Mouse (Mus musculus) forebrain, embryonic 13.5 days (tissue): ENCODE data around the gene Gm17428. TPM values are rescaled to one million over a fixed set of nuclear protein-coding genes. Genes with fewer than 3 reads are reported as not detected.
"Not testable (repeated sequence)": the region's sequence is repeated elsewhere in the genome, so short reads cannot be mapped to it uniquely, and the experiment has no call there.

ENCODE experiments used
- ATAC-seq: fragments of 200-750 bp; cut with Nextera tagmentation; 2 replicates; pipeline ENCODE4 v1.8.0; 2017
- H3K27ac ChIP-seq: fragments of 300-500 bp; sonication (generic); 2 replicates; pipeline ENCODE4 v1.5.1; 2015; ENCODE audit warnings: inconsistent platforms, mild to moderate bottlenecking, moderate library complexity
- H3K27me3 ChIP-seq: fragments of 300-500 bp; sonication (generic); 2 replicates; pipeline ENCODE4 v1.6.1; 2015; ENCODE audit warnings: mild to moderate bottlenecking, inconsistent platforms
- H3K36me3 ChIP-seq: fragments of 300-500 bp; sonication (generic); 2 replicates; pipeline ENCODE4 v1.6.1; 2015; ENCODE audit warnings: mild to moderate bottlenecking, inconsistent platforms; ENCODE audit not compliant: poor library complexity, severe bottlenecking
- H3K4me1 ChIP-seq: fragments of 300-500 bp; sonication (generic); 2 replicates; pipeline ENCODE4 v1.6.1; 2015; ENCODE audit warnings: inconsistent platforms
- H3K4me2 ChIP-seq: fragments of 300-500 bp; sonication (generic); 2 replicates; pipeline ENCODE4 v1.6.1; 2015; ENCODE audit warnings: inconsistent platforms, mild to moderate bottlenecking, moderate library complexity
- H3K4me3 ChIP-seq: fragments of 300-500 bp; sonication (generic); 2 replicates; pipeline ENCODE4 v1.5.1; 2015; ENCODE audit warnings: mild to moderate bottlenecking, inconsistent platforms
- H3K9ac ChIP-seq: fragments of 300-500 bp; sonication (generic); 2 replicates; pipeline ENCODE4 v1.6.1; 2015; ENCODE audit warnings: mild to moderate bottlenecking, inconsistent platforms
- H3K9me3 ChIP-seq: fragments of 300-500 bp; sonication (generic); replicated peaks from 2 replicates; pipeline ENCODE4 v1.6.1; 2016; ENCODE audit warnings: inconsistent platforms
- WGBS: fragments of 180-500 bp; shearing (Covaris S2); methylation state at CpG from one replicate; pipeline ENCODE4 v1.1.7; 2015; 5-methylcytosine and 5-hydroxymethylcytosine counted together
- polyA plus RNA-seq: library from polyadenylated mRNA; unstranded; fragments of >200 nt; fragmentation: Nextera tagmentation; extraction: Ambion mirVana; gene quantifications from 2 replicates; pipeline ENCODE4 v1.2.1, GENCODE M21; 2015

Gm17428 gene
- polyA plus RNA-seq, 1 experiment from 2014 or later: not detected

DNA sequence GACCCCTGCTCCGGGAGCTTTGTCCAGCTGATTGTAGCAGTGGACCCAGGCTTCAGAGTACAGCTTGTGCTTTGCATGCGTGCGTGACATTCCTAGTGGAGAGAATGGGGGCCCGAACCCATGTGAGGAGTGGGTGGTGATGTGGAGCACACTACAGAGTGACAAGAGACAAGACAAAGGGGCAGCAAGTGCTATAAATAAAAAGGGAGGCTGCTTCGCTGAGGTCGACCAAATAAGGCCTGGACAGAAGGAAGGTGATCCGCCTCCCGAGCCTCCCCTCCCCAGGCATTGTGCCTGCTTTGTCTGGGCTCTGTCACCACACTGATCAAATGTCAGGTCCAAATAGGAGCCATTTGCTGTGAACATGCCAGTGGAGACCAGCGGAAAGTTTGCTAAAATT is 20.1 kb downstream of the Gm17428 start:
- Histone ChIP-seq H3K4me2 (no peak overlapping the region), H3K27me3 (no peaks in the 10 kb centered on the region), H3K9ac (no peak overlapping the region), H3K4me3 (no peak overlapping the region), H3K36me3 (no peaks in the 10 kb centered on the region), H3K9me3 (no peaks in the 10 kb centered on the region), H3K27ac (0 out of 2 replicates have a peak overlapping the region, but pooled peaks have one; percentile 93), H3K4me1 (peaks cover 39% of the 10 kb centered on the region)
- no peak for ATAC-seq
- 44% methylated on average over 9 of the region's 9 CpGs for WGBS

DNA sequence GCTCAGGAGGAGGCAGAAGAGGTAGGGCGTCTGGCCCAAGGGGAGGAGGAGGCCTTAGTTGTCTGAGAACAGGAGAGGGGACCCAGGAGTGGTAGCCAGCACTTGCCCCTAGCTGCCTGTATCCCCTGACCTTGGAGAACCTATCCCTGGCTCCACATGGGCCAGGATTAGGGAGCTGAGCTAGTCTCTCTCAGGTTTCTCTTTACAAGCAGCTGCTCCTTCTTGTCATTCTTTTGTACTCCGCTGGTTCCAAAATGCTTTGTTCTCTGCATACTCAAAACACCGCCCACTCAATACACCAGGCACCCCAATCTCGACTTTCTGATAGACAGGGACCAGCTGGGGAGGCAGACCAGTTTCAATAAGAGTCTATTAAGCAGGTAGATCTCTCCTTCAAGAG is 20.6 kb downstream of the Gm17428 start:
- Histone ChIP-seq H3K9me3 (no peaks in the 10 kb centered on the region), H3K4me2 (no peak overlapping the region), H3K27ac (no peak overlapping the region), H3K4me3 (no peak overlapping the region), H3K27me3 (no peaks in the 10 kb centered on the region), H3K36me3 (no peaks in the 10 kb centered on the region), H3K9ac (no peak overlapping the region), H3K4me1 (peaks cover 40% of the 10 kb centered on the region)
- ATAC-seq: no peak
- 40% methylated on average over 4 of the region's 4 CpGs for WGBS

- H3K4me1 ChIP-seq: peaks cover 53% of the 10 kb centered on the region
- H3K9me3 ChIP-seq: no peaks in the 10 kb centered on the region
- ATAC-seq: no peak
- H3K4me3 ChIP-seq: no peak overlapping the region
- no peak overlapping the region for H3K9ac ChIP-seq
- H3K4me2 ChIP-seq: no peak overlapping the region
- H3K27ac ChIP-seq: no peak overlapping the region
- H3K36me3 ChIP-seq: no peaks in the 10 kb centered on the region
- no peaks in the 10 kb centered on the region for H3K27me3 ChIP-seq
Observed at GRCm38 (mm10) chr14:54998680-54999079, 21.9 kb downstream of the Gm17428 start.

DNA sequence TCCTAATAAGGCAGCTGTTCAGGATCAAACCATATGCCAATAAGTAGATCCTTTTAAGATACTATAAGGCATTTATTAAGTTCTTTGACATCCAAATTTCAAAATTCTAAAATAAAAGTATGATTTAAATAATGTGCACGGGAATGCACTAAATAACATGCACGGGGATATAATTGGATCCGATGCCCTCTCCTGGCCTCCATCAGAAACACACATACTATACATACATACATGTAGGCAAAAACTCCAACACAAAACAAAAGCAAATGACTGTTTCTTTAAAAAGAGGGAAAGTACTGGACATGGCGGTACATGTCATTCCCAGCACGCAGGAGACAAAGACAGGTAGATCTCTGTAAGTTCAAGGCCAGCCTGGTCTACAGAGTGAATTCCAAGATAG is 23.1 kb downstream of the Gm17428 start:
- WGBS: 80% methylated on average over 5 of the region's 5 CpGs
- not testable (repeated sequence) for H3K4me3 ChIP-seq, H3K9me3 ChIP-seq

GRCm38 (mm10) chr14:55000814-55001213 is 24.1 kb downstream of the Gm17428 start:
- no peaks in the 10 kb centered on the region for H3K27me3 ChIP-seq
- H3K36me3 ChIP-seq: no peaks in the 10 kb centered on the region
- no peak for ATAC-seq
- 82% methylated on average over 6 of the region's 6 CpGs for WGBS
- no peaks in the 10 kb centered on the region for H3K9me3 ChIP-seq
- no peak overlapping the region for H3K4me3 ChIP-seq
- H3K27ac ChIP-seq: no peak overlapping the region
- no peak overlapping the region for H3K4me2 ChIP-seq
- no peak overlapping the region for H3K9ac ChIP-seq
- peaks cover 43% of the 10 kb centered on the region for H3K4me1 ChIP-seq

More for the DNA sequence above, 23.1 kb downstream of the Gm17428 start:
- not testable (repeated sequence) for ATAC-seq, H3K27ac ChIP-seq, H3K27me3 ChIP-seq, H3K36me3 ChIP-seq, H3K9ac ChIP-seq, H3K4me2 ChIP-seq
- H3K4me1 ChIP-seq: peaks cover 52% of the 10 kb centered on the region

- no peak overlapping the region for H3K9ac ChIP-seq
- no peaks in the 10 kb centered on the region for H3K9me3 ChIP-seq
- ATAC-seq: no peak
- H3K27me3 ChIP-seq: no peaks in the 10 kb centered on the region
- no peak overlapping the region for H3K27ac ChIP-seq
- H3K4me3 ChIP-seq: no peak overlapping the region
- no peak overlapping the region for H3K4me2 ChIP-seq
- WGBS: 100% methylated on average over 2 of the region's 2 CpGs
- H3K4me1 ChIP-seq: peaks cover 37% of the 10 kb centered on the region
- H3K36me3 ChIP-seq: no peaks in the 10 kb centered on the region
Observed at GRCm38 (mm10) chr14:55001446-55001845, 24.7 kb downstream of the Gm17428 start.

GRCm38 (mm10) chr14:55001938-55002686 is 25.4 kb downstream of the Gm17428 start:
- H3K36me3 ChIP-seq: no peaks in the 10 kb centered on the region
- no peak overlapping the region for H3K27ac ChIP-seq
- no peak overlapping the region for H3K4me3 ChIP-seq
- H3K9ac ChIP-seq: no peak overlapping the region
- ATAC-seq: no peak
- no peaks in the 10 kb centered on the region for H3K9me3 ChIP-seq
- WGBS: 59% methylated on average over 12 of the region's 12 CpGs
- H3K4me1 ChIP-seq: peaks cover 30% of the 10 kb centered on the region
- no peak overlapping the region for H3K4me2 ChIP-seq
- H3K27me3 ChIP-seq: no peaks in the 10 kb centered on the region

- WGBS: 72% methylated on average over 7 of the region's 7 CpGs
- H3K27me3 ChIP-seq: no peaks in the 10 kb centered on the region
- H3K9me3 ChIP-seq: no peaks in the 10 kb centered on the region
- H3K27ac ChIP-seq: no peak overlapping the region
- no peak for ATAC-seq
- peaks cover 25% of the 10 kb centered on the region for H3K4me1 ChIP-seq
- H3K36me3 ChIP-seq: no peaks in the 10 kb centered on the region
- H3K4me2 ChIP-seq: no peak overlapping the region
- H3K9ac ChIP-seq: no peak overlapping the region
- no peak overlapping the region for H3K4me3 ChIP-seq
Observed at GRCm38 (mm10) chr14:55002687-55003120, 26.0 kb downstream of the Gm17428 start.

DNA sequence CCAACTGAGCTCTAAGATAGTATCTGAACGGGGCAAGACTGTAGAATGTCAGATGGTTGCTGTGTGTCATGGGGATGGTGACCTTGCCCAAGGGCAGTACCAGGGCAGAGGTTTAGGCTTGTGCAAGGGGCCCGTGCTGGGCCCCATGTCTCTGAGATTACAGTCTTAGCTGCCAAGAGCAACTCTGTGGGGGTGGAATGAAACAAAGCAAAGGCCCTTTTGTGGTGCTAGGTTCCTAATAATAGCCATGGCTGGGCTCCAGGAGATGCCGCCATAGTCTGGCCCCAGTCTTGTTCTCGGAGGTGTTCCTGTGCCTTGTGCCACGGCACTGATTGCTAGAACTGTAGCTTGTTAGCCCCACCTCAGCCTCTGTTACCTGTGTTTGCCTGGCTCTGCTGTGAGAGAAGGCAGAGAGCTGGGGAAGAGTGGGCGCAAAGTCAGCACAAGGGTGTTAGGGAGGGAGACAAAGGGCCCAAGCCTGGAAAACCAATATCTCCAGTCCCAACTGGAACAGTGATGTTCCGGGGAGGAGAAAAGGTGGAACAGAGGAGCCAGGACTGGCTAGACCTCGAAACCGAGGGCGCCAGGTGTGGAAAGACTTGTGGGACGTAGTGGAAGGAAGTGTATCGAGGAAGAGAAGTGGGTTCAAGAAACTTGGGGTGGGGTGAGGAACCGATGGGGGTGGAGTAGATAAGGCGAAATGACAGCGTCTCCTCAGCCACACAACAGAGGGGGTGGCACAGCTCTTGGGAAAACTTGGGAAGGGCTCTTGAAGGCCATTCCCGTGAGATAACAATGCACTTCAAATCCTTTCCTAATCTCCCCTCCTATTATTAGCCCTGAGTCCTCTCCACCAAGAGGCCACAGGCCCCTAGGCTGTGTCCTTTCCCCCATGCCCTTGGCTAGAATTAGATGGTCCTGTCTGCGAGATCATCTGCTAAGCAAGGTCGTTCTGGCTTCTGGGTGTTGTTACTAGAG is 27.4 kb downstream of the Gm17428 start:
- H3K27ac ChIP-seq: peak overlapping the region; percentile 40
- H3K9me3 ChIP-seq: no peaks in the 10 kb centered on the region
- no peak overlapping the region for H3K4me2 ChIP-seq
- 67% methylated on average over 18 of the region's 18 CpGs for WGBS
- peaks cover 25% of the 10 kb centered on the region for H3K4me1 ChIP-seq
- no peaks in the 10 kb centered on the region for H3K36me3 ChIP-seq
- no peaks in the 10 kb centered on the region for H3K27me3 ChIP-seq
- ATAC-seq: 0 out of 2 replicates have a peak, but pooled peaks have one; percentile 33
- 0 out of 2 replicates have a peak overlapping the region, but pooled peaks have one; percentile 27 for H3K9ac ChIP-seq
- H3K4me3 ChIP-seq: no peak overlapping the region

- H3K4me3 ChIP-seq: no peak overlapping the region
- WGBS: 76% methylated on average over 2 of the region's 2 CpGs
- no peak for ATAC-seq
- H3K36me3 ChIP-seq: no peaks in the 10 kb centered on the region
- H3K9ac ChIP-seq: no peak overlapping the region
- H3K4me1 ChIP-seq: peaks cover 25% of the 10 kb centered on the region
- no peaks in the 10 kb centered on the region for H3K27me3 ChIP-seq
- H3K9me3 ChIP-seq: no peaks in the 10 kb centered on the region
- H3K27ac ChIP-seq: no peak overlapping the region
- H3K4me2 ChIP-seq: no peak overlapping the region
Observed at GRCm38 (mm10) chr14:55005506-55005905, 28.8 kb downstream of the Gm17428 start.

DNA sequence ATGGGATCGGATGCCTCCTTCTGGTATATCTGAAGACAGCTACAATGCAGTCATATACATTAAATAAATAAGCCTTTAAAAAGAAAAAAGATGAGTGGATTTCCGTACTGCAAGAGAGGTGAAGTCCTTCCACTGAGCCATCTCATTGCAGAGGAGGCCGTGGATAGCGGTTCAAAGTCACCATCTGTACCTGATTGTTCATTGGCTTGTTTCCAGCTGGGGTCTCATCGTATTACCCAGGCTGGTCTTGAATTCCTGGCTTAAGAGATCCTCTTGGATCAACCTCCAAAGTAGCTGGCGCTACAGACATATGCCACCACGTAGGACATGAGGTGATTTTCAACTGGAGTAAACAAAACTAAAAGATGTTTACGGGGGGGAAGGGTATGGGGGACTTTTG is 29.2 kb downstream of the Gm17428 start:
- Histone ChIP-seq H3K9me3 (no peaks in the 10 kb centered on the region), H3K4me1 (peaks cover 25% of the 10 kb centered on the region), H3K27me3 (no peaks in the 10 kb centered on the region), H3K9ac (no peak overlapping the region), H3K36me3 (no peaks in the 10 kb centered on the region), H3K27ac (no peak overlapping the region), H3K4me3 (no peak overlapping the region), H3K4me2 (no peak overlapping the region)
- 84% methylated on average over 8 of the region's 8 CpGs for WGBS
- no peak for ATAC-seq

DNA sequence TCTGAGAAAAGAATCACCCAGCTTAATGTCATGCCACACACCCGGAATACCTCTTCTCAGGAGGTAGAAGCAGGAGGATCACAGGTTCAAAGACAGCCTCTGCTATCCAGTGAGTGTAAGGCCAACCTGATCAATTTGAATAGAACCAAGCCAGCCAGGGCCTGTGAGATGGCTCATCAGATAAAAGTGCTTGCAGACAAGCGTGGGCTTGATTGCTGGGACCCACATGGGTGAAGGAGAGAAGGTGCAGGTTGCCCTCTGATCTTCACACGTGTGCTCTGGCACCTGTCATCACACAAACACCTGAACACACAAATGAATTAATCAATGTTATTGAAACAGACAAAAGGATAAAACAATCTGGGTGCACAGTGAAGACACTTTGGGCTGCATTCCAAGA is 29.8 kb downstream of the Gm17428 start:
- no peak overlapping the region for H3K9ac ChIP-seq
- no peaks in the 10 kb centered on the region for H3K9me3 ChIP-seq
- peaks cover 25% of the 10 kb centered on the region for H3K4me1 ChIP-seq
- H3K36me3 ChIP-seq: no peaks in the 10 kb centered on the region
- ATAC-seq: no peak
- no peaks in the 10 kb centered on the region for H3K27me3 ChIP-seq
- H3K4me2 ChIP-seq: no peak overlapping the region
- H3K4me3 ChIP-seq: no peak overlapping the region
- 71% methylated on average over 3 of the region's 3 CpGs for WGBS
- no peak overlapping the region for H3K27ac ChIP-seq
